ENCODE assay signal across 25 mouse cellular contexts in the genomic region with DNA sequence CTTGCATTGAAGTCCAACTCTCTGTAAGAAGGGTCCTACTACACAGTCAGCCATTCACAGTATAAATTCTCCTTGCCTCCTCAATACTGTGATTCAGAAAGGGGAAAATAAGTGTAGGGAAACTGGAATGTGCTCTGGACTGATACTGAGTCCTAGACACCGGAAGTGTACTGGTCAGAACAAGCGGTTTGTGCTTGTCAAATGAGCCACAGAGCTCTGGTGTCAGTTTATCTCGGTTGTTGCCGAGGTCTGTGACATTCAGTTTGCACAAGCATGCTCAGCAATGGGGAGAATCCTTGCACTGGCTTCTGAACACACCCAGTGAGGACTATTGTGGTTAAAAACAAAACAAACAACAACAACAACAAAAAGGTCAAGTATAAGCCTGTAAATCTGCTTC. TPM values are rescaled to one million over a fixed set of nuclear protein-coding genes. Genes with fewer than 3 reads are reported as not detected.
DNase-seq lines count a peak whose midpoint lies in the region; ATAC-seq and TF ChIP-seq lines count a peak whose summit lies in the region.
"Had no signal": no experiment of that assay in that cellular context is flagged by ENCODE, and none has a peak within 500 bp of the region (broad histone marks: within the 10 kb centered on the region; RNA-seq: fewer than 3 reads in every experiment).

No protein-coding gene starts in this region.

- no peak for TF ChIP-seq CTCF in liver, embryonic 14.5 days (IDR thresholded peaks at IDR 0.05; ENCODE audit: low read depth)
- no peak for TF ChIP-seq CTCF in liver, postnatal 0 days (IDR thresholded peaks at IDR 0.05; ENCODE audit: low read depth)
- no peak for TF ChIP-seq CTCF in MEL (IDR thresholded peaks at IDR 0.05 in 2 of 3, conservative IDR thresholded peaks at IDR 0.05 in 1 of 3; ENCODE audit: control insufficient read depth in 1 of 3, insufficient read depth in 1 of 3, low read depth in 2 of 3, low read length in 3 of 3, poor library complexity in 1 of 3, severe bottlenecking in 1 of 3)
- TF ChIP-seq CTCF in lung, postnatal 0 days (IDR thresholded peaks at IDR 0.05), result no peak

- 9% methylated on average over 4 of the region's 4 CpGs for WGBS in liver, embryonic 14.5 days (ENCODE audit: insufficient replicate concordance)
- WGBS in liver, postnatal 0 days (ENCODE audit: insufficient replicate concordance), result 41% methylated on average over 4 of the region's 4 CpGs
- WGBS in midbrain, embryonic 15.5 days, result 86% methylated on average over 4 of the region's 4 CpGs
- WGBS in lung, postnatal 0 days, result 55% methylated on average over 4 of the region's 4 CpGs

- TF ChIP-seq EP300 in liver, embryonic 14.5 days (IDR thresholded peaks at IDR 0.05; ENCODE audit: low read depth), result no peak
- TF ChIP-seq EP300 in liver, postnatal 0 days (IDR thresholded peaks at IDR 0.05; ENCODE audit: low read depth), result no peak
- no peak for TF ChIP-seq EP300 in MEL (IDR thresholded peaks at IDR 0.05; ENCODE audit: low read depth in 1 of 2, low read length in 2 of 2)
- no peak for TF ChIP-seq EP300 in lung, postnatal 0 days (IDR thresholded peaks at IDR 0.05)

- H3K9me3 ChIP-seq in liver, embryonic 14.5 days (ENCODE audit: control insufficient read depth, low read length), result no peaks in the 10 kb centered on the region
- no peaks in the 10 kb centered on the region for H3K9me3 ChIP-seq in liver, postnatal 0 days (ENCODE audit: low read length)
- H3K9me3 ChIP-seq in MEL (replicated peaks; ENCODE audit: insufficient read depth, low read length), result no peaks in the 10 kb centered on the region
- no peaks in the 10 kb centered on the region for H3K9me3 ChIP-seq in midbrain, embryonic 15.5 days
- no peaks in the 10 kb centered on the region for H3K9me3 ChIP-seq in lung, postnatal 0 days (ENCODE audit: low read length)
- H3K9me3 ChIP-seq: embryonic facial prominence, embryonic 10.5 days; embryonic facial prominence, embryonic 12.5 days; forebrain, embryonic 13.5 days; forebrain, embryonic 15.5 days had no signal

- no peak overlapping the region for H3K4me2 ChIP-seq in liver, embryonic 14.5 days (ENCODE audit: low read depth)
- H3K4me2 ChIP-seq in liver, postnatal 0 days (ENCODE audit: low read depth, low read length), result no peak overlapping the region
- no peak overlapping the region for H3K4me2 ChIP-seq in midbrain, embryonic 15.5 days
- H3K4me2 ChIP-seq in lung, postnatal 0 days (replicated peaks; ENCODE audit: low read depth, low read length), result no peak overlapping the region
- H3K4me2 ChIP-seq: embryonic facial prominence, embryonic 12.5 days; forebrain, embryonic 13.5 days; forebrain, embryonic 15.5 days had no signal

- peak; percentile 26; the same call in 1 of the 2 replicates for ATAC-seq in liver, embryonic 14.5 days (ENCODE audit: insufficient read depth)
- ATAC-seq in liver, postnatal 0 days, result no peak
- ATAC-seq in megakaryocyte progenitor cell, adult 5-6 weeks (replicated peaks; ENCODE audit: poor library complexity), result peak; percentile 64
- ATAC-seq in midbrain, embryonic 15.5 days (replicated peaks), result no peak
- no peak for ATAC-seq in lung, postnatal 0 days
- ATAC-seq: CD4-positive, CD25-positive, alpha-beta regulatory T cell, adult 4 months; forebrain, embryonic 13.5 days; forebrain, embryonic 15.5 days; forebrain, postnatal 0 days had no signal

- no peak overlapping the region for H3K27ac ChIP-seq in liver, embryonic 14.5 days
- no peak overlapping the region for H3K27ac ChIP-seq in liver, postnatal 0 days (ENCODE audit: low read depth)
- no peak overlapping the region for H3K27ac ChIP-seq in MEL (ENCODE audit: control insufficient read depth, low read depth, low read length)
- no peak overlapping the region for H3K27ac ChIP-seq in midbrain, embryonic 15.5 days
- no peak overlapping the region for H3K27ac ChIP-seq in lung, postnatal 0 days (ENCODE audit: low read length)
- H3K27ac ChIP-seq: embryonic facial prominence, embryonic 10.5 days; embryonic facial prominence, embryonic 12.5 days; forebrain, embryonic 13.5 days; forebrain, embryonic 15.5 days had no signal

- H3K79me2 ChIP-seq in MEL (ENCODE audit: control insufficient read depth, insufficient read depth, low read length, poor library complexity), result no peaks in the 10 kb centered on the region

- no peak overlapping the region for H3K4me3 ChIP-seq in liver, embryonic 14.5 days (ENCODE audit: insufficient read depth in 1 of 2, low read depth in 2 of 2, low read length in 2 of 2)
- no peak overlapping the region for H3K4me3 ChIP-seq in liver, postnatal 0 days (ENCODE audit: low read depth, low read length)
- no peak overlapping the region for H3K4me3 ChIP-seq in MEL (ENCODE audit: control insufficient read depth in 1 of 2, insufficient read depth in 1 of 2, low read depth in 2 of 2, low read length in 2 of 2)
- no peak overlapping the region for H3K4me3 ChIP-seq in midbrain, embryonic 15.5 days
- H3K4me3 ChIP-seq in lung, postnatal 0 days (ENCODE audit: low read depth, low read length), result no peak overlapping the region
- H3K4me3 ChIP-seq: embryonic facial prominence, embryonic 10.5 days; embryonic facial prominence, embryonic 12.5 days; forebrain, embryonic 13.5 days; forebrain, embryonic 15.5 days had no signal

- H3K36me3 ChIP-seq in liver, embryonic 14.5 days (replicated peaks; ENCODE audit: control insufficient read depth, insufficient read depth, low read depth), result no peaks in the 10 kb centered on the region
- no peaks in the 10 kb centered on the region for H3K36me3 ChIP-seq in liver, postnatal 0 days (replicated peaks; ENCODE audit: insufficient read depth, low read length)
- peaks cover 0 to 6% of the 10 kb centered on the region in 2 experiments; a peak in 2 of 4 replicates for H3K36me3 ChIP-seq in MEL (ENCODE audit: control insufficient read depth in 1 of 2, insufficient read depth in 2 of 2, low read length in 2 of 2)
- H3K36me3 ChIP-seq in midbrain, embryonic 15.5 days (replicated peaks), result no peaks in the 10 kb centered on the region
- no peaks in the 10 kb centered on the region for H3K36me3 ChIP-seq in lung, postnatal 0 days (ENCODE audit: insufficient read depth, low read length)
- H3K36me3 ChIP-seq: embryonic facial prominence, embryonic 10.5 days; embryonic facial prominence, embryonic 12.5 days; forebrain, embryonic 15.5 days; G1E had no signal

- no peaks in the 10 kb centered on the region; the same call in 1 of the 2 replicates for H3K27me3 ChIP-seq in liver, embryonic 14.5 days (ENCODE audit: control insufficient read depth, insufficient read depth, low read length)
- no peaks in the 10 kb centered on the region for H3K27me3 ChIP-seq in liver, postnatal 0 days (ENCODE audit: insufficient read depth, low read length)
- no peaks in the 10 kb centered on the region; a peak in 1 of 4 replicates for H3K27me3 ChIP-seq in MEL (ENCODE audit: control insufficient read depth in 1 of 2, insufficient read depth in 2 of 2, low read length in 2 of 2)
- H3K27me3 ChIP-seq in midbrain, embryonic 15.5 days (replicated peaks), result no peaks in the 10 kb centered on the region
- no peaks in the 10 kb centered on the region for H3K27me3 ChIP-seq in lung, postnatal 0 days (replicated peaks; ENCODE audit: insufficient read depth, low read length)
- H3K27me3 ChIP-seq: CH12.LX; embryonic facial prominence, embryonic 12.5 days; forebrain, embryonic 13.5 days; forebrain, embryonic 15.5 days had no signal

- H3K4me1 ChIP-seq in liver, embryonic 14.5 days (replicated peaks; ENCODE audit: control insufficient read depth in 2 of 2, insufficient read depth in 2 of 2, low read length in 1 of 2), result peaks cover 0 to 2% of the 10 kb centered on the region in 2 experiments; a peak in 2 of 4 replicates
- H3K4me1 ChIP-seq in liver, postnatal 0 days (ENCODE audit: insufficient read depth), result peaks cover 2% of the 10 kb centered on the region; the same call in 1 of the 2 replicates
- peaks cover 1 to 5% of the 10 kb centered on the region in 2 experiments; a peak in 1 of 4 replicates for H3K4me1 ChIP-seq in MEL (ENCODE audit: control insufficient read depth in 1 of 2, insufficient read depth in 2 of 2, low read length in 2 of 2)
- H3K4me1 ChIP-seq in midbrain, embryonic 15.5 days, result no peaks in the 10 kb centered on the region
- H3K4me1 ChIP-seq in lung, postnatal 0 days (ENCODE audit: insufficient read depth, low read depth, low read length), result no peaks in the 10 kb centered on the region
- H3K4me1 ChIP-seq: embryonic facial prominence, embryonic 12.5 days; forebrain, embryonic 13.5 days; forebrain, embryonic 15.5 days had no signal

- no peak overlapping the region for H3K9ac ChIP-seq in liver, embryonic 14.5 days (replicated peaks)
- H3K9ac ChIP-seq in liver, postnatal 0 days (replicated peaks), result no peak overlapping the region
- no peak overlapping the region for H3K9ac ChIP-seq in MEL (ENCODE audit: control insufficient read depth, low read depth, low read length, poor library complexity, severe bottlenecking)
- no peak overlapping the region for H3K9ac ChIP-seq in midbrain, embryonic 15.5 days
- H3K9ac ChIP-seq in lung, postnatal 0 days (replicated peaks; ENCODE audit: low read depth), result no peak overlapping the region
- H3K9ac ChIP-seq: embryonic facial prominence, embryonic 12.5 days; forebrain, embryonic 13.5 days; forebrain, embryonic 15.5 days; forebrain, postnatal 0 days had no signal

- no peak for TF ChIP-seq RAD21 in MEL (IDR thresholded peaks at IDR 0.05; ENCODE audit: low read depth, low read length)

- DNase-seq in liver, embryonic 14.5 days (ENCODE audit: low read depth in 3 of 3, low spot score in 3 of 3), result no peak
- no peak for DNase-seq in liver, postnatal 0 days
- peak; percentile 7 for DNase-seq in MEL (ENCODE audit: low read depth, low spot score)
- DNase-seq in gastrocnemius, postnatal 10 days, result no peak
- no peak for DNase-seq in lung, postnatal 0 days (ENCODE audit: low spot score)
- DNase-seq: adrenal gland, adult 2 months; adrenal gland, postnatal 10 days; adrenal gland, postnatal 25 days; B cell, adult 2 months; cerebellum, adult 11 months; cerebellum, adult 18-20 months; cerebellum, adult 8-10 months; cerebellum, adult 9-11 months; cerebellum, postnatal 14 days; cerebellum, postnatal 36 days; forebrain, postnatal 0 days had no signal

- TF ChIP-seq POLR2A in MEL (IDR thresholded peaks at IDR 0.05; ENCODE audit: control insufficient read depth in 1 of 2, insufficient read depth in 1 of 2, low read depth in 1 of 2, low read length in 2 of 2, poor library complexity in 1 of 2), result no peak

RNA-seq across cellular contexts. Expression of a gene that starts 12.2 kb away (rescaled TPM):
- polyA plus RNA-seq in liver, embryonic 14.5 days (2012; rRNA removed), result 97.2 and 108 TPM in 2 replicates
- polyA plus RNA-seq in liver, embryonic 14.5 days (2014; fragmentation: Nextera tagmentation; extraction: Ambion mirVana), result 76.1 and 96.6 TPM in 2 replicates
- polyA plus RNA-seq in liver, postnatal 0 days (2015; fragmentation: Nextera tagmentation; extraction: Ambion mirVana), result 84.8 and 87.5 TPM in 2 replicates
- 20.6 and 41.7 TPM in 2 replicates for total RNA-seq in MEL (2012; rRNA removed)
- polyA plus RNA-seq in MEL (2012; ENCODE audit: insufficient read depth in 1 of 2, insufficient read length in 2 of 2, low read depth in 1 of 2, low replicate concordance in 2 of 2, missing spikeins in 1 of 2), result 10 to 100 TPM in 1 of 2 experiments, not detected in 1; 64.5 TPM
- 4.6 and 5.4 TPM in 2 replicates for total RNA-seq in megakaryocyte progenitor cell, adult 5-6 weeks (2015)
- 3.7 and 5.8 TPM in 2 replicates for total RNA-seq in megakaryocyte progenitor cell, adult 5-6 weeks (2017)
- polyA plus RNA-seq in midbrain, embryonic 15.5 days (2015; fragmentation: Nextera tagmentation; extraction: Ambion mirVana), result 6.5 and 8.3 TPM in 2 replicates
- total RNA-seq in gastrocnemius, postnatal 10 days (2021), result 1 to 10 TPM; 3.1 to 5.1 TPM
- polyA plus RNA-seq in lung, postnatal 0 days (2015; fragmentation: Nextera tagmentation; extraction: Ambion mirVana), result 3.9 and 4.0 TPM in 2 replicates

RNA-seq across cellular contexts. Expression of a gene that starts 53.5 kb away (rescaled TPM):
- 5.0 and 5.5 TPM in 2 replicates for polyA plus RNA-seq in liver, embryonic 14.5 days (2012; rRNA removed)
- 2.2 and 2.6 TPM in 2 replicates for polyA plus RNA-seq in liver, embryonic 14.5 days (2014; fragmentation: Nextera tagmentation; extraction: Ambion mirVana)
- 2.2 and 2.5 TPM in 2 replicates for polyA plus RNA-seq in liver, postnatal 0 days (2015; fragmentation: Nextera tagmentation; extraction: Ambion mirVana)
- total RNA-seq in MEL (2012; rRNA removed), result 52.0 and 62.6 TPM in 2 replicates
- polyA plus RNA-seq in MEL (2012; ENCODE audit: insufficient read depth in 1 of 2, insufficient read length in 2 of 2, low read depth in 1 of 2, low replicate concordance in 2 of 2, missing spikeins in 1 of 2), result 10 to 100 TPM in 1 of 2 experiments, not detected in 1; 83.7 TPM
- 25.5 and 33.6 TPM in 2 replicates for total RNA-seq in megakaryocyte progenitor cell, adult 5-6 weeks (2015)
- total RNA-seq in megakaryocyte progenitor cell, adult 5-6 weeks (2017), result 16.4 and 19.9 TPM in 2 replicates
- 12.3 and 14.2 TPM in 2 replicates for polyA plus RNA-seq in midbrain, embryonic 15.5 days (2015; fragmentation: Nextera tagmentation; extraction: Ambion mirVana)
- 10 to 100 TPM; 21.2 to 26.3 TPM for total RNA-seq in gastrocnemius, postnatal 10 days (2021)
- 8.8 and 10.9 TPM in 2 replicates for polyA plus RNA-seq in lung, postnatal 0 days (2015; fragmentation: Nextera tagmentation; extraction: Ambion mirVana)

Comparison
In these comparisons a context has a peak if more than half of its experiments do, and no peak if none do; other contexts are left out.
1. ATAC-seq: peak in liver, embryonic 14.5 days (single experiment) and megakaryocyte progenitor cell, adult 5-6 weeks (single experiment); none in liver, postnatal 0 days (single experiment), midbrain, embryonic 15.5 days (single experiment) and lung, postnatal 0 days (single experiment).